Mouse (Mus musculus) liver, embryonic 14.5 days (tissue): Measurements from ENCODE around the gene Llgl2. TPM values are rescaled to one million over a fixed set of nuclear protein-coding genes. Genes with fewer than 3 reads are reported as not detected.

Experiments used
- ATAC-seq: fragments of 200-750 bp; cut with Nextera tagmentation; 2 replicates; pipeline ENCODE4 v1.8.0; 2017; ENCODE audit warnings: moderate number of reproducible peaks, mild to moderate bottlenecking, moderate library complexity; ENCODE audit not compliant: insufficient read depth
- DNase-seq, 3 experiments: peaks; one replicate each; pipeline ENCODE4 v3.0.0-alpha.2; 2012 to 2013; ENCODE audit warnings: low read depth in 3 of 3, low spot score in 3 of 3
- H3K27ac ChIP-seq: fragments of 300-500 bp; sonication (generic); 2 replicates; pipeline ENCODE4 v1.5.1; 2014; ENCODE audit warnings: moderate library complexity, mild to moderate bottlenecking, control low read depth, inconsistent platforms
- H3K27me3 ChIP-seq: fragments of 300-500 bp; sonication (generic); 2 replicates; pipeline ENCODE4 v1.6.1; 2014; ENCODE audit warnings: mild to moderate bottlenecking, low read length, moderate library complexity; ENCODE audit not compliant: control insufficient read depth, insufficient read depth
- H3K36me3 ChIP-seq: fragments of 300-500 bp; sonication (generic); replicated peaks from 2 replicates; pipeline ENCODE4 v1.6.1; 2014; ENCODE audit warnings: low read depth; ENCODE audit not compliant: control insufficient read depth, insufficient read depth
- H3K4me1 ChIP-seq, 2 experiments: fragments of 200-500 bp in 1 of 2; fragments of 300-500 bp in 1 of 2; sonication (generic) in 1 of 2; replicated peaks; 2 replicates each; pipeline ENCODE4 v1.6.1; 2012 to 2014; ENCODE audit warnings: antibody characterized with exemption in 1 of 2, inconsistent platforms in 1 of 2, low read length in 1 of 2; ENCODE audit not compliant: control insufficient read depth in 2 of 2, insufficient read depth in 2 of 2
- H3K4me2 ChIP-seq: fragments of 300-500 bp; sonication (generic); 2 replicates; pipeline ENCODE4 v1.6.1; 2014; ENCODE audit warnings: low read depth, mild to moderate bottlenecking, control low read depth, moderate library complexity
- H3K4me3 ChIP-seq, 2 experiments: fragments of 200-500 bp in 1 of 2; fragments of 300-500 bp in 1 of 2; sonication (generic) in 1 of 2; 2 replicates each; pipeline ENCODE4 v1.5.1; 2012 to 2014; ENCODE audit warnings: low read depth in 2 of 2, low read length in 2 of 2, mild to moderate bottlenecking in 2 of 2, control low read depth in 1 of 2, inconsistent platforms in 1 of 2, moderate library complexity in 1 of 2; ENCODE audit not compliant: insufficient read depth in 1 of 2
- H3K9ac ChIP-seq: fragments of 300-500 bp; sonication (generic); replicated peaks from 2 replicates; pipeline ENCODE4 v1.6.1; 2014; ENCODE audit warnings: mild to moderate bottlenecking, control low read depth, moderate library complexity
- H3K9me3 ChIP-seq: fragments of 300-500 bp; sonication (generic); 2 replicates; pipeline ENCODE4 v1.6.1; 2016; ENCODE audit warnings: low read length, mixed read lengths; ENCODE audit not compliant: control insufficient read depth
- CTCF ChIP-seq: IDR thresholded peaks from 2 replicates; pipeline ENCODE4 v1.5.1; 2016; ENCODE audit warnings: antibody characterized with exemption, low read depth, control low read depth
- EP300 ChIP-seq: IDR thresholded peaks from 2 replicates; pipeline ENCODE4 v1.6.1; 2016; ENCODE audit warnings: antibody characterized with exemption, low read depth
- WGBS: fragments of 180-500 bp; shearing (Covaris S2); extraction: QIAGEN DNeasy Blood & Tissue Kit; methylation state at CpG from one replicate; pipeline ENCODE4 v1.1.7; 2014; ENCODE audit not compliant: insufficient replicate concordance; 5-methylcytosine and 5-hydroxymethylcytosine counted together
- polyA plus RNA-seq, 2 experiments: library from polyadenylated mRNA; depleted of rRNA in 1 of 2; stranded (reverse) in 1 of 2; unstranded in 1 of 2; fragments of >200 nt; fragmentation: Nextera tagmentation in 1 of 2; extraction: Ambion mirVana in 1 of 2; gene quantifications; 2 replicates each; pipeline versions ENCODE4 v1.2.1 to v1.2.3; 2012 to 2014

Llgl2 gene
- polyA plus RNA-seq, 2 experiments = 7.5 to 10.5 TPM

- TF ChIP-seq EP300 = no peak
- no peak for TF ChIP-seq CTCF
These were observed 60.5 kb downstream of the Llgl2 start for GRCm38 (mm10) chr11:115884361-115884760.

GRCm38 (mm10) chr11:115885281-115885680, 61.4 kb downstream of the Llgl2 start:
- no peak for DNase-seq
- no peaks in the 10 kb centered on the region for H3K9me3 ChIP-seq
- 59% methylated on average over 11 of the region's 11 CpGs for WGBS
- H3K4me2 ChIP-seq = no peak overlapping the region
- no peak overlapping the region for H3K9ac ChIP-seq
- no peaks in the 10 kb centered on the region for H3K27me3 ChIP-seq
- no peak for TF ChIP-seq CTCF
- no peak for TF ChIP-seq EP300
- no peaks in the 10 kb centered on the region for H3K36me3 ChIP-seq
- ATAC-seq = no peak
- no peaks in the 10 kb centered on the region for H3K4me1 ChIP-seq
- H3K27ac ChIP-seq = no peak overlapping the region
- no peak overlapping the region for H3K4me3 ChIP-seq

More at GRCm38 (mm10) chr11:115884361-115884760, 60.5 kb downstream of the Llgl2 start:
- Histone ChIP-seq H3K9me3 (no peaks in the 10 kb centered on the region), H3K36me3 (no peaks in the 10 kb centered on the region), H3K27ac (no peak overlapping the region), H3K4me3 (no peak overlapping the region), H3K4me1 (no peaks in the 10 kb centered on the region), H3K9ac (no peak overlapping the region), H3K27me3 (no peaks in the 10 kb centered on the region), H3K4me2 (no peak overlapping the region)
- whole genome bisulfite sequencing = 66% methylated on average over 3 of the region's 3 CpGs
- DNase-seq (no peak), ATAC-seq (no peak)

GRCm38 (mm10) chr11:115886446-115886845, 62.6 kb downstream of the Llgl2 start:
- ATAC-seq (no peak), DNase-seq (no peak)
- H3K27ac ChIP-seq = no peak overlapping the region
- 82% methylated on average over 11 of the region's 11 CpGs for WGBS
- H3K4me1 ChIP-seq = no peaks in the 10 kb centered on the region
- H3K4me2 ChIP-seq = no peak overlapping the region
- H3K27me3 ChIP-seq = no peaks in the 10 kb centered on the region
- no peaks in the 10 kb centered on the region for H3K9me3 ChIP-seq
- no peak overlapping the region for H3K4me3 ChIP-seq
- no peaks in the 10 kb centered on the region for H3K36me3 ChIP-seq
- no peak overlapping the region for H3K9ac ChIP-seq
- TF ChIP-seq CTCF (no peak), EP300 (no peak)

- DNase-seq (no peak), ATAC-seq (no peak)
- no peak overlapping the region for H3K27ac ChIP-seq
- no peak overlapping the region for H3K9ac ChIP-seq
- H3K4me2 ChIP-seq = no peak overlapping the region
- no peaks in the 10 kb centered on the region for H3K36me3 ChIP-seq
- no peaks in the 10 kb centered on the region for H3K9me3 ChIP-seq
- no peaks in the 10 kb centered on the region for H3K4me1 ChIP-seq
- H3K4me3 ChIP-seq = no peak overlapping the region
- no peaks in the 10 kb centered on the region for H3K27me3 ChIP-seq
- WGBS = 73% methylated on average over 5 of the region's 5 CpGs
- TF ChIP-seq CTCF = no peak
- no peak for TF ChIP-seq EP300
These were observed 64.2 kb downstream of the Llgl2 start for GRCm38 (mm10) chr11:115888020-115888419.

- TF ChIP-seq CTCF = no peak
- no peak for TF ChIP-seq EP300
- Histone ChIP-seq H3K4me2 (no peak overlapping the region), H3K4me1 (no peaks in the 10 kb centered on the region), H3K27me3 (no peaks in the 10 kb centered on the region), H3K9ac (no peak overlapping the region), H3K4me3 (no peak overlapping the region), H3K27ac (no peak overlapping the region), H3K9me3 (no peaks in the 10 kb centered on the region), H3K36me3 (no peaks in the 10 kb centered on the region)
- ATAC-seq (no peak), DNase-seq (no peak)
- WGBS = 78% methylated on average over 6 of the region's 6 CpGs
These were observed 65.3 kb downstream of the Llgl2 start for GRCm38 (mm10) chr11:115889159-115889558.

GRCm38 (mm10) chr11:115892213-115892612, 68.4 kb downstream of the Llgl2 start:
- Histone ChIP-seq H3K9me3 (no peaks in the 10 kb centered on the region), H3K4me2 (no peak overlapping the region), H3K4me3 (no peak overlapping the region), H3K27me3 (no peaks in the 10 kb centered on the region), H3K9ac (no peak overlapping the region), H3K36me3 (no peaks in the 10 kb centered on the region), H3K27ac (no peak overlapping the region), H3K4me1 (no peaks in the 10 kb centered on the region)
- TF ChIP-seq CTCF (no peak), EP300 (no peak)
- WGBS = 63% methylated on average over 6 of the region's 6 CpGs
- ATAC-seq (no peak), DNase-seq (no peak)
